Mouse (Mus musculus): Measurements from ENCODE around the gene Mrpl34. TPM values are rescaled to one million over a fixed set of nuclear protein-coding genes. Genes with fewer than 3 reads are reported as not detected.
"Not testable (repeated sequence)": the region's sequence is repeated elsewhere in the genome, so short reads cannot be mapped to it uniquely, and the experiment has no call there.

Mrpl34 gene
- polyA plus RNA-seq (2015; fragmentation: Nextera tagmentation; extraction: Ambion mirVana) = 222 and 230 TPM in 2 replicates

GRCm38 (mm10) chr8:71464513-71465500, at the start of gene Mrpl34:
Gene Mrpl34 (plus strand): TSS chr8:71464959.
- peak within 1 kb of the TSS; percentile 93 for H3K4me2 ChIP-seq
- peak within 1 kb of the TSS; percentile 87 for H3K27ac ChIP-seq
- H3K4me1 ChIP-seq (replicated peaks) = peaks cover 50% of the 10 kb centered on the region
- peaks cover 18% of the 10 kb centered on the region for H3K36me3 ChIP-seq
- ATAC-seq (ENCODE audit: low FRiP score) = peak; percentile 77
- H3K27me3 ChIP-seq = no peaks in the 10 kb centered on the region
- under 1% methylated on average over 59 of the region's 59 CpGs for WGBS
- H3K9me3 ChIP-seq = no peaks in the 10 kb centered on the region
- H3K9ac ChIP-seq = peak within 1 kb of the TSS; percentile 92
- peak within 1 kb of the TSS; percentile 88 for H3K4me3 ChIP-seq

- Histone ChIP-seq H3K27ac (no peak overlapping the region), H3K4me2 (no peak overlapping the region), H3K9me3 (no peaks in the 10 kb centered on the region), H3K9ac (no peak overlapping the region), H3K36me3 (no peaks in the 10 kb centered on the region), H3K4me3 (no peak overlapping the region), H3K27me3 (no peaks in the 10 kb centered on the region), H3K4me1 (replicated peaks) (no peaks in the 10 kb centered on the region)
- ATAC-seq (ENCODE audit: low FRiP score) = no peak
Observed at GRCm38 (mm10) chr8:71422121-71422520, 42.6 kb upstream of the Mrpl34 start.

GRCm38 (mm10) chr8:71432935-71433334, 31.8 kb upstream of the Mrpl34 start:
- not testable (repeated sequence) for ATAC-seq (ENCODE audit: low FRiP score); H3K9me3 ChIP-seq
- WGBS = 85% methylated on average over 1 of the region's 1 CpGs

DNA sequence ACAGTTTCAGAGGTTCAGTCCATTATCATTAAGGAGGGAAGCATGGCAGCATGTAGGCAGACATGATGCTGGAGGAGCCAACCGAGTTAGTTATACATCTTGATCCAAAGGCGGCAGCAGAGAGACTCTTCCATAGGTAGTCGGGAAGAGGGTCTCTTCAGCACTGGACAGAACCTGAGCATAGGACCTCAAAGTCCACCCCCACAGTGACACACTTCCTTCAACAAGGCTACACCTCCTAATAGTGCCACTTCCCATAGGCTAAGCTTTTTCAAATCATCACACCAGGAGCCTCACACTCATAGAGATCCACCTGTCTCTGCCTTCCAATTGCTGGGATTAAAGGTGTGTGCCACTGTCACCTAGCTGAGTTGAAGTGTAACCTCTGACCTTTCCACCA, 27.7 kb upstream of the Mrpl34 start:
- Histone ChIP-seq H3K27me3 (peaks cover 9% of the 10 kb centered on the region), H3K4me1 (replicated peaks) (no peaks in the 10 kb centered on the region), H3K4me2 (no peak overlapping the region), H3K9me3 (no peaks in the 10 kb centered on the region), H3K36me3 (no peaks in the 10 kb centered on the region), H3K9ac (no peak overlapping the region), H3K27ac (no peak overlapping the region), H3K4me3 (no peak overlapping the region)
- WGBS = 50% methylated on average over 3 of the region's 3 CpGs
- no peak for ATAC-seq (ENCODE audit: low FRiP score)

More at GRCm38 (mm10) chr8:71432935-71433334, 31.8 kb upstream of the Mrpl34 start:
- H3K9ac ChIP-seq; H3K27ac ChIP-seq; H3K4me1 ChIP-seq (replicated peaks); H3K36me3 ChIP-seq; H3K27me3 ChIP-seq; H3K4me2 ChIP-seq; H3K4me3 ChIP-seq: not testable (repeated sequence)

DNA sequence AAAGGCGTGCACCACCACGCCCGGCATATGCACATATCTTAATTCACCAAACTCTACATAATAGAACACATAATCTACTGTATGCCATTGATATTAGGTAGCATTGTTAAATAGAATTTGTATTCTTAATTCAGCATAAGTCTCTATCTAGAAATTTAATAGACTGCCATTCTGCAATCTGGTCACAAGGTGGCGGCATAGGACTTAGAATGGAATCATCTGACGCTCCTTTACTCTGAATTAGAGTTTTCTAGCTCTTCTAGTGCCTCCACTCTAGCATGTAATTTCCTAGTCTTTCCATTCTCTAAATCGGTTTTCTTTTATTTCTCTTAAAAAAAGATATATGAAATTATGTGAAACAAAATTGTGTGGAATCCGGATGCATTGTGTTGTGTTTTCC, 23.4 kb upstream of the Mrpl34 start:
- Histone ChIP-seq H3K27ac (no peak overlapping the region), H3K9ac (no peak overlapping the region), H3K36me3 (no peaks in the 10 kb centered on the region), H3K27me3 (peaks cover 13% of the 10 kb centered on the region), H3K4me3 (no peak overlapping the region), H3K4me1 (replicated peaks) (no peaks in the 10 kb centered on the region), H3K9me3 (no peaks in the 10 kb centered on the region), H3K4me2 (no peak overlapping the region)
- WGBS = under 1% methylated on average over 7 of the region's 7 CpGs
- ATAC-seq (ENCODE audit: low FRiP score) = no peak

GRCm38 (mm10) chr8:71445096-71445495, 19.7 kb upstream of the Mrpl34 start:
- H3K4me3 ChIP-seq = no peak overlapping the region
- H3K36me3 ChIP-seq = no peaks in the 10 kb centered on the region
- no peaks in the 10 kb centered on the region for H3K4me1 ChIP-seq (replicated peaks)
- no peak overlapping the region for H3K4me2 ChIP-seq
- WGBS = 87% methylated on average over 7 of the region's 7 CpGs
- H3K9ac ChIP-seq = no peak overlapping the region
- no peak overlapping the region for H3K27ac ChIP-seq
- H3K27me3 ChIP-seq = peaks cover 9% of the 10 kb centered on the region
- no peak for ATAC-seq (ENCODE audit: low FRiP score)
- H3K9me3 ChIP-seq = no peaks in the 10 kb centered on the region

DNA sequence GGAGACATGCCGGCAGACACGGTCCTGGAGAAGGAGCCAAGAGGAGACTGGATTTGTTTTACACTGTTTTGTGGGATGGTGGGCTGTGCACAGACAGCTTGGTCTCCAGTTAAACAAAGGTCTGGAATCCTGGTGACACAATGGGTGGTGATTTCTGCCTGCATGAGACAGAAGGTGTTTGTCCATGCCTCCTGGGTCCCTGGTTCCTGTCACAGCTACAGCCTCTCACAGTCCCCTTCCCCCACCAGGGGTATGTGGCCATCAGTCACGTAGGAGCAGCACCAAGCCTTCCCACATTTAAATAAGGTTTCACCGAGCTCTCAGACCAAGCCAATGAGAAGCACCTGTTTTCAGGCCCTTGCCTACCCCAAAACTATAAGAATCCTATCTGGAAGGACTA, 13.4 kb upstream of the Mrpl34 start:
- Histone ChIP-seq H3K9ac (no peak overlapping the region), H3K27ac (no peak overlapping the region), H3K4me3 (no peak overlapping the region), H3K4me1 (replicated peaks) (no peaks in the 10 kb centered on the region), H3K4me2 (no peak overlapping the region), H3K27me3 (0 out of 2 replicates have a peak, but pooled peaks cover 3% of the 10 kb centered on the region), H3K36me3 (peaks cover 2% of the 10 kb centered on the region), H3K9me3 (no peaks in the 10 kb centered on the region)
- 67% methylated on average over 4 of the region's 4 CpGs for WGBS
- ATAC-seq (ENCODE audit: low FRiP score) = no peak

DNA sequence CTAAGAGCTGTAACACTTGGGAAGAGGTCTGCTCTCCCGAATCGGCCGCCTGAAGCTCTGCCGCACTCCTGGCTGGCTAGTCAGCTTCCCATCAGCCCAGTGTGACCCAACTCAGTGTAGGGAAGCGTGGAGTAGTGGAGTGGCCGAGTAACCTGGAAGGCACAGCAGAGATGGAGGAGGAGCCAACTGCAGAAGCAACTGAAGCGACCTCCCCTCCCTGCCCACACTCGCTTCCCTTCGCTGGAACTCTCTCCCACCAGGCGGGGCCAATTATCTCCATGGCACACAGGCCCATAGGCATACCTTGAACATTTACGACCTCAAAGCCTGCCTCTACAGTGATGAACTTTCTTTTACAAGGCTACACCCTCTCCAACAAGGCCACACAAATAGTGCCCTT, 13.0 kb upstream of the Mrpl34 start:
- 0 out of 2 replicates have a peak, but pooled peaks cover 3% of the 10 kb centered on the region for H3K27me3 ChIP-seq
- H3K4me2 ChIP-seq = no peak overlapping the region
- H3K4me1 ChIP-seq (replicated peaks) = no peaks in the 10 kb centered on the region
- no peak overlapping the region for H3K9ac ChIP-seq
- no peak overlapping the region for H3K4me3 ChIP-seq
- H3K9me3 ChIP-seq = no peaks in the 10 kb centered on the region
- ATAC-seq (ENCODE audit: low FRiP score) = no peak
- H3K36me3 ChIP-seq = peaks cover 6% of the 10 kb centered on the region
- no peak overlapping the region for H3K27ac ChIP-seq
- 48% methylated on average over 11 of the region's 11 CpGs for WGBS

GRCm38 (mm10) chr8:71452669-71453068, 12.1 kb upstream of the Mrpl34 start:
- H3K9ac ChIP-seq = 0 out of 2 replicates have a peak overlapping the region, but pooled peaks have one; percentile 24
- H3K4me3 ChIP-seq = no peak overlapping the region
- no peaks in the 10 kb centered on the region for H3K27me3 ChIP-seq
- H3K9me3 ChIP-seq = no peaks in the 10 kb centered on the region
- H3K4me2 ChIP-seq = no peak overlapping the region
- WGBS = 83% methylated on average over 2 of the region's 2 CpGs
- no peak overlapping the region for H3K27ac ChIP-seq
- ATAC-seq (ENCODE audit: low FRiP score) = no peak
- no peaks in the 10 kb centered on the region for H3K4me1 ChIP-seq (replicated peaks)
- H3K36me3 ChIP-seq = peaks cover 15% of the 10 kb centered on the region

GRCm38 (mm10) chr8:71454668-71455067, 10.1 kb upstream of the Mrpl34 start:
- no peak for ATAC-seq (ENCODE audit: low FRiP score)
- H3K27ac ChIP-seq = no peak overlapping the region
- H3K4me2 ChIP-seq = no peak overlapping the region
- WGBS = 84% methylated on average over 8 of the region's 8 CpGs
- H3K36me3 ChIP-seq = peaks cover 35% of the 10 kb centered on the region
- H3K9me3 ChIP-seq = no peaks in the 10 kb centered on the region
- H3K27me3 ChIP-seq = no peaks in the 10 kb centered on the region
- peaks cover 12% of the 10 kb centered on the region for H3K4me1 ChIP-seq (replicated peaks)
- H3K9ac ChIP-seq = no peak overlapping the region
- no peak overlapping the region for H3K4me3 ChIP-seq

DNA sequence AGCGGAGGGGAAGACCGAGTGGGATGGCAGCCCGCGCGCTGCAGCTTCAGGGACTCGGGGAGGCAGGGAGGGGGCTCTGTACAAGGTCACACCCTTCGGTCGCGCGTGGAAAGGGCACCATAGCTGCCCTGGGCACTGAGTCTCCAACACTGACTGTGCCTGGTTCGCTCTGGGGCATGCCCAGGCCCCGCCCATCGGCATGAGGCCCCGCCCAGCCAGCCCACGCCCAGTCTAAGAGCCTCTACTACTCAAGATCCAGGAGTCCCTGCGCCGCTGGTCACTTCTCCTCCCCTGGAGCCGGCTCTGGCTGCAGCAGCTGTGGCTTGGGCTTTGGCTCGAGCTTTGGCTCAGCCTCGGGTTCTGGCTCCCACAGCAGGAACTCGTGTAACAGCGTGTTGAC, 7.9 kb upstream of the Mrpl34 start:
- WGBS = 46% methylated on average over 22 of the region's 22 CpGs
- no peaks in the 10 kb centered on the region for H3K27me3 ChIP-seq
- H3K9ac ChIP-seq = no peak overlapping the region
- H3K4me3 ChIP-seq = no peak overlapping the region
- ATAC-seq (ENCODE audit: low FRiP score) = 0 out of 2 replicates have a peak, but pooled peaks have one; percentile 8
- H3K27ac ChIP-seq = no peak overlapping the region
- H3K4me1 ChIP-seq (replicated peaks) = peaks cover 32% of the 10 kb centered on the region
- H3K36me3 ChIP-seq = peaks cover 55% of the 10 kb centered on the region
- H3K4me2 ChIP-seq = no peak overlapping the region
- H3K9me3 ChIP-seq = no peaks in the 10 kb centered on the region

GRCm38 (mm10) chr8:71457659-71458270, 7.0 kb upstream of the Mrpl34 start:
- Histone ChIP-seq H3K27me3 (no peaks in the 10 kb centered on the region), H3K4me1 (replicated peaks) (peaks cover 41% of the 10 kb centered on the region), H3K36me3 (peaks cover 55% of the 10 kb centered on the region), H3K9ac (no peak overlapping the region), H3K4me2 (no peak overlapping the region), H3K27ac (no peak overlapping the region), H3K4me3 (no peak overlapping the region), H3K9me3 (no peaks in the 10 kb centered on the region)
- 86% methylated on average over 20 of the region's 20 CpGs for WGBS
- ATAC-seq (ENCODE audit: low FRiP score) = no peak

All from hindbrain, embryonic 13.5 days (tissue).